Mouse (Mus musculus): ENCODE measurements around the gene Zfp318.

Gene Zfp318

DNA sequence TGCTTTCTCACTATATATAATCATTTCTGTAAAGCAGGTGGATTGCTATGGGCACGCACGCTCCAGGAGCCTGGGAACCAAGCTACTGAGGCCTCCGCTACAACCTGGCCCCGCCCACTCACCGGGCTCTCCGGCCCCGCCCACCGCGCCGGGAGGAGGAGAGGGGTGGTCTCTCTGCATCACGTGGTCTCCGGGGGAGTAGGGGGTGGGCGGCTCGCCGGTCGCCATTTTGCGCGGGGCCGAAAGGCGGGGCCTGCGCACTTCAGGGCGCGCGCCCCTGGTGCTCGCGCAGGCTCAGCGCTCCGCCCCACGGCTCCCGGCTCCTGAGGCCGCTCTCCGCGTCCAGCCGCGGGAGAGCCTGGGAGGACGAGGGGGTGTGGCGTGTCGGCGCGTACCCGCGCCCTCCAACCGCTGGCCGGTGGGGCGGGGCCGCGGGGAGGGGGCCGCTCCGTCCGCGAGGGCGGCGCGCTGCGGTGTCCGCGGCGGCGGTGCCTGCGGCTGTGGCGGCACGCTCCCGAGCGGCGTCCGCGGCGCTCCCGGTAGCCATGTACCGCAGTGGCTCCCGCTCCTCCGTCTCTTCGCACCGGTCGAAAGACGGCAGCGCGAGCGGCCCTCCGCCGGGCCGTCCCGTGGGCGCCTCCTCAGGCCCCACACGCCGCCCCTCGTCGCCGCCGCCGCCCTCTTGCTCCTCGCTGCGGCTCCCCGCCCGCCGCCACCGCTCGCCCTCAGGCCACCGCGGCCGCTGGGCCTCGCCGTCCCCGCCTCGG is at the start of gene Zfp318:
Zfp318 (plus strand) TSS at position 438 of the 767 bp plus-strand sequence.
- in situ Hi-C loops (cut with MboI, MseI): no loop called here

DNA sequence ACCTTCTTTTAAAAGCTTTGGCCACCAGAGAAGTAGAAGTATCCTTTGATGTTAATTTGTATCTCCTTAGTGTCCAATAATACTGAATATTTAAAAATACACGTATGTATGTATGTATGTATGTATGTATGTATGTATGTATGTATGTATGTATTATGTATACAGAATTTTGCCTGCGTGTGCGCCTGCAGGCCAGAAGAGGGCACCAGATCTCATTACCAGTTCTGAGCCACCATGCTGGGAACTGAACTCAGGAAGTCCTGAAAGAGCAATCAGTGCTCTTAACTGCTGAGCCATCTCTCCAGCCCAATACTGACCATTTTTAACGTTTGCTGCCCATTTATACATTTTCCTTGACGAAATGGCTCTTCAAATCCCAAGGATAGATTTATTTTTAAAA is 47.1 kb upstream of the Zfp318 start:
- in situ Hi-C loops (cut with MboI, MseI): no loop called here

DNA sequence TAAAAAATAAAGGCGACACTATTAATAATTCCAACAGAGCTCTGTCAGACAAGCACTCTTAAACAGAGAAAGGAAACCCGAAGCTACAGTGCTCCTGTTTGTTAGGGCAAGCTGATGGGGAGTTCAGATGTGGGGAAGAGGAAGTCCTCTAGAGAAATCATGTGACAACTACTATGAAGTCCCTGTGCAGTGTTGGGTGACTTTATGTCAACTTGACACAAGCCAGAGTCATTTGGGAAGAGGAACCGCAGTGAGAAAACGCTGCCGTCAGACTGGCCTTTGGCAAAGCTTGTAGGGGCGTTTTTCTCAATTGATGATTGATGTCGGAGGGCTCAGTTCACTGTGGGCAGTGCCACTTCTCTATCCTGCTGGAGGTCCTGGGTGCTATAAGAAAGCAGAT is 42.3 kb upstream of the Zfp318 start:
- in situ Hi-C loops (cut with MboI, MseI): loop anchor here in 1 of 2 experiments (5.0 kb wide), 1 partner anchor 91 kb away; no protein-coding TSS in a partner anchor

DNA sequence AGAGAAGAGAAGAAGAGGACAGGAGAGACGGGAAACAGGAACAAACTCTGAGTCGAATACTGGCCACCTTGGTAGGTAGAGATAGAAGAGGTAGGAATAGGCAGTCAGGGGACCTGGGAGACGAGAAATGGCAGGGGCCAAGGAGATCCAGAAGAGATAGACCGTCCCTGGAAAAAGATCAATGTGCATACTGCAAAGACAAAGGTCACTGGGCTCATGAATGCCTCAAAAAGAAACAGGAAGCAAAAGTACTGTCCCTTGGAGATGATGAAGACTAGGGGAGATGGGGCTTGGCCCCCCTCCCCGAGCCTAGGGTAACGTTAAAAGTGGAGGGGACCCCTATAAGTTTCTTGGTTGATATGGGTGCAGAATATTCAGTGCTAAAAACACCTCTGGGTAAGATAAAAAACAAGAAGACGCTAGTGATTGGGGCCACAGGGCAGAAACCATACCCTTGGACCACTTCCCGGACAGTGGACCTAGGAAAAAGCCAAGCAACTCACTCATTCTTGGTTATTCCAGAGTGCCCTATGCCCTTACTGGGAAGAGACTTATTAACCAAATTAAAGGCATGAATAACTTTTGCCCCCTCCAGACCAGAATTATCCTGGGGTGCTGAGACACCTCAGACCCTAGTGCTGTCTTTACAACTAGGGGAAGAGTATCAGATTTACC is 32.4 kb upstream of the Zfp318 start:
- in situ Hi-C loops (cut with MboI, MseI): no loop called here

DNA sequence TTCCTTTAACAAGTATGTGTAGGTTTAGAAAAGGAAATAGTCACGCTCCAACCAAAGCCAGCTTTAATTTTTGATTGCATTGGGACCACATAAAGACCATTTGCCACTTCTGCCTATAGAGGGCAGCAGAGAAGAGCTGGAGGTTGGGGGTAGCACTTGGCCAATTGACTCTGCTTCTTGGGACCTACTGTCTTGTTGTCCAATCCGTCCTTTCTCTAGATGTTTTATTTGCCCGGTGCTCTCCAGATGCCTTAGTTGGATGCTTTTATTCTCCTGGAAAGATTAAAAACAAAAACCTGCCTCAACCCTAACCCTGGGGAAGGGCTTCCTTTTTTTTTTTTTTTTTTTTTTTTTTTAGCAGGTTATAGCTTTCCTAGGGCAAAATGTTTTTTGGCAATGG is 11.7 kb upstream of the Zfp318 start:
- in situ Hi-C loops (cut with MboI, MseI): no loop called here

DNA sequence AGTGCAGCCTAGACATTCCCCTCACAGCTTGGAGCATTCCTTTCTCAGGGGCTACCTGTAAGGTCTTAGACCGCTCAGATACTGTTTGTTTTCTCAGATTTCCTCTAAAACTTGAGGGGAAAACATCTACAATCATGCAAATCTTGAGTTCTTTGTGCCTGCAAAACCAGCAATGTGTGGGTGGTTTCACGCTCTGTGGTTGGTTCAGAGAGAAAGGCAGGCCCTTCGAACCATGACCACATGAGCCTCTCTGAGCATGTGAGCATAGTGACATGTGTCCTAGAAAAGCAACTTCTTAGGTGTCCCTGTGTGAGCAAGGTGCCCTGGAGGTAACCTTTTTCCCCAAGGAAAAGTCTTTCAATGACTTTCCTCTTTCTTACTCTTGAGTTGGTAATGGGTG is 5.0 kb upstream of the Zfp318 start:
- in situ Hi-C loops (cut with MboI, MseI): no loop called here

DNA sequence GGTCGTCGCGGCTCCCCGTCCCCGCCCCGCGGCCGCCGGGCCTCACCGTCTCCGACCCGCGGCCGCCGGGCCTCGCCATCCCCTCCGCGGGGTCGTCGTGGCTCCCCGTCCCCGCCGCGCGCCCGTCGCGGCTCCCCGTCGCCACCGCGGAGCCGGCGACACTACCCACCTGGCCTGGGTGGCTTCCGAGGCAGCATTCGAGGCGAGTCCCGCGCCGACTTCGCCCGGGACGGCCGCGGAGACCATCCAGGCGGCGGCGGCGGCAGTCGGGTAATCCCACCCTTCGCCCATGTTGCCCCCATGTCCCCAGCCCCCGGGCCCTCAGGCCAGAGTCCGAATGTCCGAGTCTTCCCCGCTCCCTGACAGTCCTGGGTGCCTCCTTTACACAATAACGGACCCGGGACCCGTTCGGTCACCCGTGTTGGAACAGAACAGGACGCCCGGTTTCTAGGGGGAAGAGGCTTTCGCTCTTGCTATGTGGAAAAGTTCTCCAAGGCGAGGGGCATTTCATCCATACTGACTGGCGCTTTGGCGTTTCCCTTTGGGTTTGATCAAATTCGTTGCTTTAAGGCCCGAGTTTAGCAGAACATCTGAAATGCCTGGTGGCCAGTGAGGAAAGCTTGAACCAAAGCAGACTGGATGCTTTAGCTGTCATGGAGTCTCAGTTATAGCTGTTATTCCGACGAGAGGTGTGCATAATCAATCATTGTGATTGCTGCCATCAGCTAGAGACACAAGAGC is 700 bp downstream of the Zfp318 start:
- in situ Hi-C loops (cut with MboI, MseI): no loop called here

DNA sequence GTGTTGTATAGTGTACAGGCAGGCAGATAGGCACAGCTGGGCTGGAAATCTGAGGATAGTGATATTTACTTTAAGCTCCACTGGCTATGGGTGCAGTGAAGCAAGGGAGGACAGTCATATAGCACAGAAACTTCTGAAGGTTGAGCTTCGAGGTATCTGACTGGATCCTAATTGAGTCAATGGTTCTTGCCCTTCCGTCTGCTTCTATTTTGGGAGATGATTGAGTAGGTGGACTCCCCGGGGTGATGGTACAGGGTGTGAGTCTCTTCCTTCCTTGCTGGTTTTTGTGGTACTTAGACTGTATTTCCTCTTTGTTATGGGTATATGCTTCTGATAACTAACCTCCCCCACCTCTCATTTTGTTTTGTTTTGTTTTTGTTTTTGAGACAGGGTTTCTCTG is 4.7 kb downstream of the Zfp318 start:
- in situ Hi-C loops (cut with MboI, MseI): no loop called here

DNA sequence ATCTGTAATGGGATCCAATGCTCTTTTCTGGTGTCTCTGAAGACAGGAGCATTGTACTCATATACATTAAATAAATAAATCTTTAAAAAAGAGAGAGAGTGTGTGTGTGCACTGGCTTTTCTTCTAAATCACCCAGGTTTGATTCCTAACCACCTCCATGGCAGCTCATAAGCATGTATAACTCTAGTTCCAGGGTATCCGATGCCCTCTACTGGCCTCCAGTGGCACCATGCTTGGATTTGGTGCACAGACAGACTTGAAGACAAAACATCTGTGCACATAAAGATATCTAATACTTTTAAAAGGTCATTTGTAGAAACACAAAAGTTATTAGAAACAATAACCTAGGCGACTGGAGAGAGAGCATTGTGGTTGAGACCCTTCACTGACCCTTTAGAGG is 9.5 kb downstream of the Zfp318 start:
- in situ Hi-C loops (cut with MboI, MseI): no loop called here

DNA sequence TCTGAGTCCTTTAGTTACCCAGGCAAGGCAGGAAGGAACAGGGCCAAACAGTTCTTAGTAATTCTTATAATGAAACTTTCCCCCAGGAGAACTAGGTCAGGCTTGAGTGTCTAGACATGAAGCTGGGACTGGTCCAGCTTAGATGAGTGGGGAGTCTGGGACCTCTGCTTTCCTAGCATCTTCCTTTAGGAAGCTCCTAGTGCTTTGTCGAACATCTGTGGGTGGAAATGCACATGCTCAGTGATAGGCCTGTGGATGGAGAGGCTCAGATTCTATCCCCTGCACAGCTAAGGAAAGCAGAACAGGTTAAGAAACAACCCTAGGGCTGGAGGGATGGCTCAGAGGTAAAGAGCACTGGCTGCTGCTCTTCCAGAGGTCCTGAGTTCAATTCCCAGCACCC is 11.1 kb downstream of the Zfp318 start:
- in situ Hi-C loops (cut with MboI, MseI): no loop called here

DNA sequence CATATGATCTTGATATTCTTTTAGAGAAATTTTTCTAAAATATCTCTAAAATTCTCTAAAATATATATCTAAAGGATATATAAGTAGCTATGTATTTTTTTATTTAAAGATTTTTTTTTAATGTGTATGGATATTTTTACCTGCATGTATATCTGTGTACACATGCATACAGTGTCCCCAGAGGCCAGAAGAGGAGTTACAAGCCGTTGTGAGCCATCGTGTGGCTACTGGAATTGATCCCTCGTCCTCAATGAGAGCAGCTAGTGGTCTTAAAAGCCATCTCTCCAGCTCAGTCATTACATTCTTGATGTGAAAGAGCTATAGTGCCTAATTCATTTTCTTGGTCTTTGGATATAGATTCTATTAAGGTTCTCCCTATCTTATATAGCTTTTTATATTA is 24.9 kb downstream of the Zfp318 start:
- in situ Hi-C loops (cut with MboI, MseI): no loop called here

DNA sequence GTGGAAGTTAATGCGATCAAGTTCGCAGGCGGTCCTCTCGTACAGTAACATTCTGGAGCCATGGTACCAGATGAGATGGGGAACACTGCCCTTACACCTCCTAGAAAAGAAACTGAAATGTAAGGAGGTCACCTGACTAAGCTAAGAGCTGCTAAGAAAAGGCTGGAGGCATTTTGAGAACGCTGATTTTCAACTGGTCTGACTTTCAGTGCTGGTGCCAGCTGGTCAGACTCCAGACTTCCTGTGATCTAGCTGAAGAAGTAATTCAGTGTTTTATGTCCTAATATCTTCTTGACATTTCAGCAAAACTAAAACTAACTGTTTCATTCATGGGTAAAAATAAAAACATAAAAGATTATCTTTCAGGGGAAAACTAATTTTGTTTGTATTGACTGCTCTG is 35.1 kb downstream of the Zfp318 start:
- in situ Hi-C loops (cut with MboI, MseI): no loop called here

DNA sequence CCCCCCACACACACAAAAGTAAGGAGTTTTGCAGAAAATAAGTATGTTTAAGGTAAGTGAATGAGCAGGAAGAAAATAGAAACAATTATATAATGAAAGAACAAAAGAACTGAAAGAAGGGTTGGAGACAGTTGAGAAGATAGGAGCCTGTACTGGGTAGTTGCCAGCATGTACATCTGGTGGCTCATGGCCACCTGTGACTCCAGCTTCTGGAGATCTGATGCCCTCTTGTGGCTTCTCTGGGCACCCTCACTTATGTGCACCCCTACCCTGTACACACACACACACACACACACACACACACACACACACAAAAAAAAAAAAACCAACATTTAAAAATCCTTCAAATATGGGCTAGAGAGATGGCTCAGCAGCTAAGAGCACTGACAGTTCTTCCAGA is 36.2 kb downstream of the Zfp318 start:
- in situ Hi-C loops (cut with MboI, MseI): no loop called here

DNA sequence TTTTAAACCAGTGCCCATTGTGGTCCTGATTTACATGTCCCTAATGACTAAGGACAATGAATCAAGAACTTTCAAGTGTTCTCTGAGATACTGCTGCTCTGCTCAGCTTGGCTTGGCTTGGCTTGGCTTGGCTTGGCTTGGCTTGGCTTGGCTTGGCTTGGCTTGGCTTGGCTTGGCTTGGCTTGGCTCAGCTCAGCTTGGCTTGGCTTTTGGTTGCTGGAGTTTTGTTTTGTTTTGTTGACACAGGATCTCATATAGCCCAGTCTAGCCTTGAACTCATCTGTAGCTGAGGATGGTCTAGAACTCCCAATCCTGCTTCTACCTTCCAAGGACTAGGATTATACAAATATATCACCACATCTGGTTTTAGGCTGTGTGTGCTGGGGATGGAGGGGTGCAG is 43.0 kb downstream of the Zfp318 start:
- in situ Hi-C loops (cut with MboI, MseI): no loop called here

DNA sequence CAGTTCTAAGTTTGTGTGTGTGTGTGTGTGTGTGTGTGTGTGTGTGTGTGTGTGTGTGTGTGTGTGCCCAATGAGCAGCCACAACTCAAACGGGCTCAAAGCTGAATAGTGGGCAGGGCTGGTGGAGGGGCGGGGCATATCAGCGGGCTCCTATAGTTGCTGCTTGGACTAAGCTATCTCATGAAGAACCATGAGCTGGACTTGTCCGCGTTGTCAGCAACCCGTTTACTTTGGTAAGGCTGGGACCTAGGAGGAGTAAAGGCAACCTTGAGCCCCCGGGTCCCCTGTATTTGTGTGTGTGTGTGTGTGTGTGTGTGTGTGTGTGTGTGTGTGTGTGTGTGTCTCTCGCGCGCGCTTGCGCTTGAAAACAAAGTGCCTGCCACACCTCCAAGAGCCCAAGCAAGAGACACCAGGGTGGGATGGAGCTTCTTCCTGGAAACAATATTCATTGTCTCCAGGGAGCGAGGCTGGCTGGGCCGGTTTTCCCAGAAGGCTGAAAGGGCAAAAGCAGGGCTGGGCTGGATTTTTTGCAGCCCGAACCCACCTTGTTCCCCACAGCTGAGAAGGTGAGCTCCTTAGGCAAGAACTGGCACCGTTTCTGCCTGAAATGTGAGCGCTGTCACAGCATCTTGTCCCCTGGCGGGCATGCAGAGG is 45.4 kb downstream of the Zfp318 start, which contains the start of gene Crip3:
Crip3 (plus strand) TSS at position 166 of the 654 bp plus-strand sequence.
- in situ Hi-C loops (cut with MboI, MseI): no loop called here

DNA sequence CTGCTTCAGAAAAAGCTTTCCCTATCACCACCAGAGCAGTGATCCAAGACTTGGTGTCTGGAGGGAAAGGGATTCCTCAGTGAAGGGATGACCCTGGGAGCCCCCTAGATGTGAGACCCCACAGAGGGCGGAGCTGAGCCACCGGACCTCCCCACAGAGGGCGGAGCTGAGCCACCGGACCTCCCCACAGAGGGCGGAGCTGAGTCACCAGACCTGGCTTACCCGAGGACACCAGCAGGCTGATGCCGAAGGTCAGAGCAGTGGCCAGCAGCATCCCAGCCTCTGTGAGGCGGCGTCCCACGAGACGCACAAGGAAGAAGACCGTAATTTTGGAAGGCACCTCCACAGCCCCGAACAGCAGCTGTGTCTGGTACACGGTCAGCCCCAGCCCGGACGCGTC is 50.1 kb downstream of the Zfp318 start:
- in situ Hi-C loops (cut with MboI, MseI): loop anchor here in 1 of 2 experiments (5.0 kb wide), 1 partner anchor 91 kb away; no protein-coding TSS in a partner anchor

DNA sequence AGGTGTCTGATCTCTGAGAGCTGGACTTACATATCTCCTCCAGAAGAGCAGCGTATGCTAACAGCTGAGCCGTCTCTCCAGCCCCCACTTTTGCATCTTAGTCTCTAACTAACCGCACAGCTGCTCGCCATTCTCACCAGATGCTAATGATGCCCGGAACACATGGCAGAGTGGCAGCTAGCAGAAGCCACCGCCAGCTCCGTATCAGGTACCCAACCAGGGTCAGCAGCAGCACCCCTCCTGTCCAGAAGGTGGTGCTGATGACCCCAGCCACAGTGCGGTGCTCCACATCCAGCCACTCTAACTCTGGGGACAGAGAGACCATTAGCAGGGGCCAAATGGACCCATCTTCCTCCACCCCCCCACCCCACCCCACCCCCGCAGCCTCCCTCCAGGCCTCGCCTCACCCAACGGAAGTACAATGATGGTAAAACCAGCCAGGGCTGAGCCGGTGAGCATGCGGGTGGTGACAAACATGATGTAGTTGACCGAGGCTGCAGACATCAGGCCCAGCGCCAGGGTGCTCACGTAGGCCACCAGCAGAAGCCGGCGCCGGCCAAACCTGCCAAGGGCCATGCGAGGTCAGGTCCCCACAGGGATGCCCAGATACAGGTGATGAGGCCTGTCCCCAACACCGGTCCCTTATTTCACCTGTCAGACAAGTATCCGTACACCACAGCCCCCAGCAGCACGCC is 53.3 kb downstream of the Zfp318 start:
- in situ Hi-C loops (cut with MboI, MseI): loop anchor here in 1 of 2 experiments (5.0 kb wide), 1 partner anchor 80 kb away; no protein-coding TSS in a partner anchor

DNA sequence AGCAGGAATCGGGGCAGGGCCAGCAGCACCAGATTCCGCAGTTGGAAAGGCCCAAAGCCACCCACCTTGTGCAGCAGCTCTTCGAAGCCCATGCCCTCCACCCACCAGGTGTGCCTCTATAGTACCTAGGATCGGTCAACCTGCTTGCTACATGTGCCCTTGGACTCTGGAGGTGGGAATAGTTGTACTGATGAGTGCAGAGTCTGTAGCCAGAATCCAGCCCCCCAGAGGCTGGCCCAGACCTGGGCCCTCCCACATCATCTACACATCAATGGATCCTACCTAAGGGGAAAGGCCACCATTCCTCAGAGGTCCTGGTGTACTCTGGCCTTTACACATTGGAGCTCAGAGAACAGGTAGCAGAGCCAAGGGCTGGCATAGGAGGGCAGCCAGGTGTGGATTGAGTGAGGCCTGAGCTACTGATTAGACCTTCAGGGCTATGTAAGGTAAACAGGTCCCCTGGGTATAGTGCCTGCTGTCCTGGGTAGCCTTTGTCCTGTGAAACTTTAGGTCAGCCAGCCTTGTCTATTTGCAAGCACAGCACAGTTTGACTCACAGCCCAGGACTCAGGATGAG is 54.9 kb downstream of the Zfp318 start, which contains the start of gene Slc22a7:
Slc22a7 (minus strand) TSS at position 160 of the 576 bp plus-strand sequence.
- in situ Hi-C loops (cut with MboI, MseI): loop anchor here in 1 of 2 experiments (5.0 kb wide), 1 partner anchor 81 kb away; no protein-coding TSS in a partner anchor

DNA sequence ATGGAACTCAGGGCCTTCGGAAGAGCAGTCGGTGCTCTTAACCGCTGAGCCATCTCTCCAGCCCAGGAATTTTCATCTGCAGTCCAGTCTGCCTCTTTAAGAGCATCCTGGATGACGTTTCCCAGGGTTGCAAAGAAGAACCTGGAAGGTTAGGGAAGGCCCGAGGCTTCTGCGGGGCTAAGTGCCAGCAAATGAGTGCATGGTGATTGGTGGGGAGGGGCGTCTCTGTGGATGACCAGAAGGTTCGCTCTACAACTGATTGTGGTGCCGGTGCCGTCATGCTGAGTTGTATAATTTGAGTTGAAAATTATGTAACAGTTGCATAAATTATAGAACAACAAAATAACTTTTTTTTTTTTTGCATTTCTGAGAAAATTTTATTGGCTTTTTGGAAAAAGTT is 55.6 kb downstream of the Zfp318 start:
- in situ Hi-C loops (cut with MboI, MseI): loop anchor here in 1 of 2 experiments (5.0 kb wide), 1 partner anchor 82 kb away; no protein-coding TSS in a partner anchor

DNA sequence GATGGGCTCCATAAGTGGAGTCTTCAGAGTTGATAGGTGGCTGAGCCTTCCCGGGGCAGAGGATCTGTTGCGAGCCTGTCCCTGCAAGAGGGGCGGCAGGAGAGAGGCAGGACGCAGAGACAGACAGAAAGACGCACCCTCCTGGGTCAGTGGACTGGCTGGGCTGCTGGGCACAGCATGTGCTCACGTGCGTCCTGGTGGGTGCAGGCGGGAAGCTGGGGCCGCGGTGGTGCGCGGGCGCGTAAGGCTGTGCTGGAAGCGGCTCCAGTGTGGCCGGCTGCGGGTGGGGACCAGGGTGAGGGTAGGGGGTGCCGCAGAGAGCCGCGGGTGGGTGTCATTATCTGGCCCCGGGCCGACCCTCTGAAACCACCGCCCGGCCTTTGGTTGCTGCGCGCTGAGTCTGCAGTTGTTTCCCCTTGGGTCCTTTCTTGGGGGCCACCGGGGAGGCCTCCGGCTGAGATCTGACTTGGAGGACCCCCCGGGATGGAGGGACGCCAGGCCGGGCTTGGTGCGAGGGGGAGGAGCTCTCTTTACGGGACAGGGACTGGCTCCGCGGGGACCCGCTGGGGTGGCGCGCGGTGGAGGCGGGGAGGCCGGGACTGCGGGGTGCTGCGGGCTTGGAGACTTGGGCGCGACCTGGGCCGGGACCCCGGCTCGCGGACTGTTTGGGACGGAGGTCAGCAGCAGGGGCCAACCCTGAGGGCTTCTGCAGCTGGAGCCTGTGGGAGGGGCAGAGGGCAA is 61.5 kb downstream of the Zfp318 start:
- in situ Hi-C loops (cut with MboI, MseI): loop anchor here in 1 of 2 experiments (5.0 kb wide), 1 partner anchor 72 kb away; no protein-coding TSS in a partner anchor

All from T-helper 17 cell (primary cell).